Mouse (Mus musculus) adrenal gland, adult 8-10 months (tissue): ENCODE data around the gene B3gntl1. TPM values are rescaled to one million over a fixed set of nuclear protein-coding genes. Genes with fewer than 3 reads are reported as not detected.

Experiments used
- DNase-seq: peaks from one replicate; pipeline ENCODE4 v3.0.0; 2022
- total RNA-seq, 4 experiments: library from RNA; stranded (reverse); gene quantifications; 2 replicates each; pipeline ENCODE4 v1.2.4; 2022

Gene B3gntl1
- total RNA-seq, 4 experiments from 2014 or later: 11.4 to 16.4 (median 14.5) TPM

- DNase-seq: no peak
Measured at GRCm38 (mm10) chr11:121645394-121645793, 27.6 kb downstream of the B3gntl1 start.

- DNase-seq: no peak
Measured at GRCm38 (mm10) chr11:121641501-121642145, 31.3 kb downstream of the B3gntl1 start.

- DNase-seq: no peak
Measured at GRCm38 (mm10) chr11:121636646-121637045, 36.3 kb downstream of the B3gntl1 start.

- no peak for DNase-seq
Measured at GRCm38 (mm10) chr11:121631410-121631809, 41.5 kb downstream of the B3gntl1 start.

GRCm38 (mm10) chr11:121630406-121630805 lies 42.5 kb downstream of the B3gntl1 start:
- DNase-seq: no peak

- DNase-seq: no peak
Measured at GRCm38 (mm10) chr11:121629529-121629928, 43.4 kb downstream of the B3gntl1 start.

- no peak for DNase-seq
Measured at GRCm38 (mm10) chr11:121627521-121627920, 45.4 kb downstream of the B3gntl1 start.

GRCm38 (mm10) chr11:121625007-121625406 lies 47.9 kb downstream of the B3gntl1 start:
- no peak for DNase-seq

- DNase-seq: no peak
Measured at GRCm38 (mm10) chr11:121617371-121617770, 55.6 kb downstream of the B3gntl1 start.

- DNase-seq: no peak
Measured at GRCm38 (mm10) chr11:121616501-121616900, 56.5 kb downstream of the B3gntl1 start.

- DNase-seq: no peak
Measured at GRCm38 (mm10) chr11:121615961-121616485, 56.9 kb downstream of the B3gntl1 start.

- DNase-seq: no peak
Measured at GRCm38 (mm10) chr11:121610976-121611375, 62.0 kb downstream of the B3gntl1 start.

- no peak for DNase-seq
Measured at GRCm38 (mm10) chr11:121605604-121606003, 67.3 kb downstream of the B3gntl1 start.

- DNase-seq: no peak
Measured at GRCm38 (mm10) chr11:121601422-121601821, 71.5 kb downstream of the B3gntl1 start.

GRCm38 (mm10) chr11:121597254-121597653 lies 75.7 kb downstream of the B3gntl1 start:
- DNase-seq: no peak

GRCm38 (mm10) chr11:121581856-121582255 lies 91.1 kb downstream of the B3gntl1 start:
- no peak for DNase-seq

Other genes starting within 250 kb of the B3gntl1 start
- gene Fn3k, start 238.2 kb downstream of the B3gntl1 start, total RNA-seq: 1 to 10 TPM; 5.6 to 8.9 (median 6.3) TPM
- gene Tbcd, start 221.2 kb downstream of the B3gntl1 start, total RNA-seq: 10 to 100 TPM; 44.5 to 48.1 (median 46.8) TPM
- under 1 TPM in 2 of 4 experiments, not detected in 2; 0.59 to 0.73 TPM for gene Zfp750, start 153.8 kb downstream of the B3gntl1 start, total RNA-seq
- gene Metrnl, start 28.4 kb upstream of the B3gntl1 start, total RNA-seq: 10 to 100 TPM; 10.8 to 29.6 (median 21.0) TPM
- gene Ptchd3, start 157.1 kb upstream of the B3gntl1 start, total RNA-seq: not detected